ENCODE assay signal across 13 mouse cellular contexts in the genomic region with DNA sequence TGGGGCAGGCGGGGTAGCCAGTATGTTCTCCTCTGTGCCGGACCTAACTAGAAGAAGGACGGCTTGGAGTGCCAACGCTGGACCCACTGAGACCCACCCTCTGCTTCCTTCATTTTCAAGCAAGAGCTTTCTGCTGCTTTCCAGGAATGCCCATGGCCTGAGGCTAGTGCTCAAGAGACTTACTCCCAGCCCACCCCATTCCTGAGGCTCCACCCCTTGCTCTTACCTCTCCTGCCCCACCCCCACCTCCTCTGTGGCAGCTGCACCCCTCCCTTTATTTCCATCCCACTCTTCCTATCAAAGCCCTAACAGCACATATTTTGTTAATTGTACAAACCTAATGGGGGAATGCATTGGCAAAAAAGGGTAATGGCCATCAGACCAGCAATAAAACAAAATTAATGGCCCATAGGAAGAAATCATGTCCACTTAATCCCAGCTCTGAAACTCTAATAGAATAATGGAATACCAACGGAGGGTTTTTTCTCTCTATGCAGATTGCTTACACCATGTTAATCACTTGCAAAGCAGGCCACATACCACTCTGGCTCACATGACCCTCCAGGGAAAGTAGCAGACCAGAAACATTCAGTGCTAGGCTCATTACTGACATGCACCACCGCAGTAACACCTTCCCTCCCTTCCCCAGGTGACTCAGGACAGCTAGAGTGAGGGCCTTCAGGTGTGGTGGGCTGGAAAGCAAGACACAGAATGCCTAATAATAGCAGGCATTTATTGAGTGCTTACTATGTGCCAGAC. TPM values are rescaled to one million over a fixed set of nuclear protein-coding genes. Genes with fewer than 3 reads are reported as not detected.
A peak's percentile ranks its signal among the peaks of the same experiment; 100 is the strongest.
DNase-seq lines count a peak whose midpoint lies in the region; ATAC-seq and TF ChIP-seq lines count a peak whose summit lies in the region.
"Had no signal": no experiment of that assay in that cellular context is flagged by ENCODE, and none has a peak within 500 bp of the region (broad histone marks: within the 10 kb centered on the region; RNA-seq: fewer than 3 reads in every experiment).

No protein-coding gene starts in this region.

- TF ChIP-seq CTCF in ES-Bruce4 (IDR thresholded peaks at IDR 0.05; ENCODE audit: low read depth, low read length) = no peak

- H3K27me3 ChIP-seq in ES-Bruce4 (ENCODE audit: control insufficient read depth, insufficient read depth, low read length, poor library complexity, severe bottlenecking) = no peaks in the 10 kb centered on the region
- no peaks in the 10 kb centered on the region for H3K27me3 ChIP-seq in hindbrain, embryonic 14.5 days (ENCODE audit: control insufficient read depth, insufficient read depth, low read length)
- H3K27me3 ChIP-seq: embryonic facial prominence, embryonic 15.5 days had no signal

- peak overlapping the region; percentile 10; the same call in 1 of the 2 replicates for H3K27ac ChIP-seq in ES-Bruce4 (ENCODE audit: insufficient read depth, low read length)
- no peak overlapping the region for H3K27ac ChIP-seq in hindbrain, embryonic 14.5 days
- H3K27ac ChIP-seq: embryonic facial prominence, embryonic 15.5 days had no signal

- no peaks in the 10 kb centered on the region for H3K9me3 ChIP-seq in ES-Bruce4 (replicated peaks; ENCODE audit: control insufficient read depth, insufficient read depth, low read length, poor library complexity, severe bottlenecking)
- no peaks in the 10 kb centered on the region for H3K9me3 ChIP-seq in hindbrain, embryonic 14.5 days (ENCODE audit: control insufficient read depth, low read length)
- H3K9me3 ChIP-seq: embryonic facial prominence, embryonic 15.5 days had no signal

- no peak overlapping the region for H3K9ac ChIP-seq in ES-Bruce4 (ENCODE audit: low read depth, poor library complexity, severe bottlenecking)
- H3K9ac ChIP-seq in hindbrain, embryonic 14.5 days = no peak overlapping the region
- H3K9ac ChIP-seq: embryonic facial prominence, embryonic 15.5 days had no signal

- no peak overlapping the region for H3K4me3 ChIP-seq in ES-Bruce4 (ENCODE audit: low read depth, low read length)
- no peak overlapping the region for H3K4me3 ChIP-seq in hindbrain, embryonic 14.5 days (replicated peaks; ENCODE audit: low read length)
- H3K4me3 ChIP-seq: embryonic facial prominence, embryonic 15.5 days had no signal

- WGBS in hindbrain, embryonic 14.5 days = 27% methylated on average over 6 of the region's 6 CpGs

- peak; percentile 76; the same call in 1 of the 2 replicates for TF ChIP-seq EP300 in ES-Bruce4 (IDR thresholded peaks at IDR 0.05; ENCODE audit: insufficient read depth, low read depth, low read length)

- TF ChIP-seq POLR2A in ES-Bruce4 (IDR thresholded peaks at IDR 0.05; ENCODE audit: insufficient read depth, low read length) = no peak

- ATAC-seq in hindbrain, embryonic 14.5 days (ENCODE audit: low FRiP score) = peak; percentile 54
- no peak for ATAC-seq in monocyte, adult 5-6 weeks (replicated peaks; ENCODE audit: insufficient number of reproducible peaks, low FRiP score, low TSS enrichment, poor library complexity, severe bottlenecking)

- H3K36me3 ChIP-seq in ES-Bruce4 (ENCODE audit: control insufficient read depth, insufficient read depth, low read length, poor library complexity, severe bottlenecking) = no peaks in the 10 kb centered on the region
- H3K36me3 ChIP-seq in hindbrain, embryonic 14.5 days (replicated peaks; ENCODE audit: control insufficient read depth, insufficient read depth) = no peaks in the 10 kb centered on the region
- H3K36me3 ChIP-seq: embryonic facial prominence, embryonic 15.5 days had no signal

- peak; percentile 97 for DNase-seq in ZHBTc4 (ENCODE audit: low read depth, low spot score)
- no peak for DNase-seq in hindbrain, embryonic 14.5 days (ENCODE audit: low spot score)
- DNase-seq in kidney, postnatal 36 days = peak; percentile 31 to 52
- DNase-seq in left cerebral cortex, adult 8-10 months (ENCODE audit: low spot score in 2 of 2) = no peak
- DNase-seq in gastrocnemius, postnatal 10 days = no peak
- no peak for DNase-seq in cerebellum, adult 8-10 months
- DNase-seq: adrenal gland, adult 8-10 months; gastrocnemius, postnatal 25 days; lung, postnatal 4 days had no signal

- no peak overlapping the region for H3K4me2 ChIP-seq in hindbrain, embryonic 14.5 days (replicated peaks)
- H3K4me2 ChIP-seq: embryonic facial prominence, embryonic 15.5 days; liver, embryonic 11.5 days had no signal

- H3K4me1 ChIP-seq in ES-Bruce4 (ENCODE audit: control insufficient read depth, insufficient read depth, low read length) = peaks cover 6% of the 10 kb centered on the region
- peaks cover 27% of the 10 kb centered on the region for H3K4me1 ChIP-seq in hindbrain, embryonic 14.5 days (replicated peaks; ENCODE audit: control insufficient read depth, insufficient read depth, low read length)

RNA-seq across cellular contexts. Expression of a gene that starts 57.1 kb away (rescaled TPM):
- polyA plus RNA-seq in ES-Bruce4 (2011; ENCODE audit: insufficient read depth, insufficient read length, low read depth, missing spikeins) = 12.3 and 14.3 TPM in 2 replicates
- polyA plus RNA-seq in hindbrain, embryonic 14.5 days (2014; fragmentation: Nextera tagmentation; extraction: Ambion mirVana) = 25.1 and 25.8 TPM in 2 replicates
- 10 to 100 TPM; 74.9 to 86.8 (median 78.3) TPM for total RNA-seq in left cerebral cortex, adult 8-10 months (2022)
- total RNA-seq in monocyte, adult 5-6 weeks (2017) = not detected in 3 replicates
- 10 to 100 TPM; 27.9 TPM for total RNA-seq in gastrocnemius, postnatal 10 days (2021)

Comparison
In these comparisons a context has a peak if more than half of its experiments do, and no peak if none do; other contexts are left out.
1. DNase-seq: peak in ZHBTc4 (single experiment) and kidney, postnatal 36 days (2 of 2); none in hindbrain, embryonic 14.5 days (single experiment), left cerebral cortex, adult 8-10 months (0 of 2), gastrocnemius, postnatal 10 days (single experiment) and cerebellum, adult 8-10 months (single experiment).
2. RNA of a gene that starts 57.1 kb away (total RNA-seq): 74.9 to 86.8 TPM in left cerebral cortex, adult 8-10 months and 27.9 TPM in gastrocnemius, postnatal 10 days; not detected in monocyte, adult 5-6 weeks; every median in the first group is over 10 times any median in the second.